Mouse (Mus musculus): ENCODE measurements around the gene Nceh1. TPM values are rescaled to one million over a fixed set of nuclear protein-coding genes. Genes with fewer than 3 reads are reported as not detected.
A peak's percentile ranks its signal among the peaks of the same experiment; 100 is the strongest.

Gene Nceh1
- total and polyA plus RNA-seq, 3 experiments = 8.2 to 9.3 TPM; not detected in 1

- Histone ChIP-seq H3K9ac (ENCODE audit: control insufficient read depth, low read depth, low read length, poor library complexity, severe bottlenecking) (no peak overlapping the region), H3K9me3 (replicated peaks; ENCODE audit: insufficient read depth, low read length) (no peaks in the 10 kb centered on the region), H3K36me3 (ENCODE audit: control insufficient read depth in 1 of 2, insufficient read depth in 2 of 2, low read length in 2 of 2) (peaks cover 0 to 6% of the 10 kb centered on the region in 2 experiments; a peak in 2 of 4 replicates), H3K4me1 (ENCODE audit: control insufficient read depth in 1 of 2, insufficient read depth in 2 of 2, low read length in 2 of 2) (peaks cover 0 to 14% of the 10 kb centered on the region in 2 experiments; a peak in 2 of 4 replicates), H3K27me3 (ENCODE audit: control insufficient read depth in 1 of 2, insufficient read depth in 2 of 2, low read length in 2 of 2) (no peaks in the 10 kb centered on the region), H3K4me3 (ENCODE audit: control insufficient read depth in 1 of 2, insufficient read depth in 1 of 2, low read depth in 2 of 2, low read length in 2 of 2) (no peak overlapping the region), H3K27ac (ENCODE audit: control insufficient read depth, low read depth, low read length) (no peak overlapping the region), H3K79me2 (ENCODE audit: control insufficient read depth, insufficient read depth, low read length, poor library complexity) (no peaks in the 10 kb centered on the region; the same call in 1 of the 2 replicates)
- no peak for DNase-seq (ENCODE audit: low read depth, low spot score)
- TF ChIP-seq CTCF (IDR thresholded peaks at IDR 0.05 in 2 of 3, conservative IDR thresholded peaks at IDR 0.05 in 1 of 3; ENCODE audit: control insufficient read depth in 1 of 3, insufficient read depth in 1 of 3, low read depth in 2 of 3, low read length in 3 of 3, poor library complexity in 1 of 3, severe bottlenecking in 1 of 3) (no peak), TAL1 (IDR thresholded peaks at IDR 0.05; ENCODE audit: low read length) (no peak), TCF12 (IDR thresholded peaks at IDR 0.05; ENCODE audit: low read depth, low read length) (no peak), BHLHE40 (IDR thresholded peaks at IDR 0.05; ENCODE audit: borderline replicate concordance, low read depth, low read length) (no peak), ETS1 (IDR thresholded peaks at IDR 0.05; ENCODE audit: low read depth, low read length) (no peak), CHD1 (IDR thresholded peaks at IDR 0.05; ENCODE audit: low read depth, low read length) (no peak)
Observed at GRCm38 (mm10) chr3:27188386-27188785, 5.6 kb downstream of the Nceh1 start.

- Histone ChIP-seq H3K36me3 (ENCODE audit: control insufficient read depth in 1 of 2, insufficient read depth in 2 of 2, low read length in 2 of 2) (peaks cover 0 to 13% of the 10 kb centered on the region in 2 experiments; a peak in 2 of 4 replicates), H3K4me3 (ENCODE audit: control insufficient read depth in 1 of 2, insufficient read depth in 1 of 2, low read depth in 2 of 2, low read length in 2 of 2) (no peak overlapping the region), H3K9ac (ENCODE audit: control insufficient read depth, low read depth, low read length, poor library complexity, severe bottlenecking) (no peak overlapping the region), H3K27ac (ENCODE audit: control insufficient read depth, low read depth, low read length) (no peak overlapping the region), H3K27me3 (ENCODE audit: control insufficient read depth in 1 of 2, insufficient read depth in 2 of 2, low read length in 2 of 2) (no peaks in the 10 kb centered on the region), H3K79me2 (ENCODE audit: control insufficient read depth, insufficient read depth, low read length, poor library complexity) (no peaks in the 10 kb centered on the region), H3K9me3 (replicated peaks; ENCODE audit: insufficient read depth, low read length) (no peaks in the 10 kb centered on the region), H3K4me1 (ENCODE audit: control insufficient read depth in 1 of 2, insufficient read depth in 2 of 2, low read length in 2 of 2) (peaks cover 7 to 20% of the 10 kb centered on the region in 2 experiments)
- TF ChIP-seq USF1 (IDR thresholded peaks at IDR 0.05; ENCODE audit: low read depth, low read length) = no peak
- no peak for TF ChIP-seq E2F4 (IDR thresholded peaks at IDR 0.05; ENCODE audit: borderline replicate concordance, low read depth, low read length)
- no peak for TF ChIP-seq CTCF (IDR thresholded peaks at IDR 0.05 in 2 of 3, conservative IDR thresholded peaks at IDR 0.05 in 1 of 3; ENCODE audit: control insufficient read depth in 1 of 3, insufficient read depth in 1 of 3, low read depth in 2 of 3, low read length in 3 of 3, poor library complexity in 1 of 3, severe bottlenecking in 1 of 3)
- TF ChIP-seq ZNF384 (IDR thresholded peaks at IDR 0.05; ENCODE audit: low read depth, low read length) = no peak
- TF ChIP-seq UBTF (IDR thresholded peaks at IDR 0.05; ENCODE audit: borderline replicate concordance, insufficient read depth, low read depth, low read length) = no peak
- TF ChIP-seq ZMIZ1 (IDR thresholded peaks at IDR 0.05; ENCODE audit: low read depth, low read length) = no peak
- TF ChIP-seq MAFK (IDR thresholded peaks at IDR 0.05; ENCODE audit: borderline replicate concordance, low read depth, low read length) = no peak
- no peak for TF ChIP-seq GABPA (IDR thresholded peaks at IDR 0.05; ENCODE audit: low read depth, low read length)
- TF ChIP-seq RAD21 (IDR thresholded peaks at IDR 0.05; ENCODE audit: low read depth, low read length) = no peak
- no peak for TF ChIP-seq SIN3A (IDR thresholded peaks at IDR 0.05; ENCODE audit: low read length)
- no peak for TF ChIP-seq MAX (IDR thresholded peaks at IDR 0.05; ENCODE audit: low read length)
- no peak for TF ChIP-seq EP300 (IDR thresholded peaks at IDR 0.05; ENCODE audit: low read depth in 1 of 2, low read length in 2 of 2)
- peak; percentile 71 for DNase-seq (ENCODE audit: low read depth, low spot score)
Observed at GRCm38 (mm10) chr3:27189320-27190261, 6.8 kb downstream of the Nceh1 start.

Data from MEL (cell line).